Mouse (Mus musculus): ENCODE data around the gene Grik3. TPM values are rescaled to one million over a fixed set of nuclear protein-coding genes. Genes with fewer than 3 reads are reported as not detected.

The Grik3 gene
- total RNA-seq, 1 experiment, result 9.8 TPM

DNA sequence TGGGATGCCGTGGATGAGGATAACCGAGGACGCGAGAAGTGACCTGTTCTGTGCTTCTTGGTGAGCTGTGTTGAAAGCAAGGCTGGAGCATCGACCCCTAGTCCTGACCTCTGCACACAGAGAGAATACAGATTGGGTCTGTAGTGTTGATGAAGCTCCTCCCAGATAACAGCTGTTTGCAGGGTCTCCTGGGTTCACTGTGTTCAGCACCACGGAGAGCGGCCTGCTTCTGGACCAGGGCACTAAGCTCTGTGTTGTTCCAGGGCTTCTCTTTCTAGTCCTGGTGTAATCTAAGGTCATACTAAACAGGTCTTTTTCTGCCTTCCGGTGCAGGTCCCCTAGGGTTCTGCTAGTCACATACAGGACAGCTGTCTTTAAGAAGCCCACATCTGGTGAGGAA lies 12.4 kb downstream of the Grik3 start:
- Histone ChIP-seq H3K36me3 (ENCODE audit: control insufficient read depth, insufficient read depth, low read length, poor library complexity, severe bottlenecking) (peaks cover 4% of the 10 kb centered on the region; the same call in 1 of the 2 replicates), H3K27ac (ENCODE audit: insufficient read depth, low read depth, low read length, poor library complexity, severe bottlenecking) (no peak overlapping the region), H3K9ac (ENCODE audit: insufficient read depth, low read depth, low read length, poor library complexity, severe bottlenecking) (no peak overlapping the region), H3K4me1 (ENCODE audit: control insufficient read depth in 2 of 2, insufficient read depth in 2 of 2, low read length in 2 of 2, poor library complexity in 1 of 2) (peaks cover 6 to 19% of the 10 kb centered on the region in 2 experiments; a peak in 2 of 4 replicates), H3K9me3 (ENCODE audit: control insufficient read depth, insufficient read depth, low read depth, low read length) (no peaks in the 10 kb centered on the region), H3K4me3 (ENCODE audit: insufficient read depth in 1 of 2, low read depth in 1 of 2, low read length in 2 of 2, poor library complexity in 1 of 2, severe bottlenecking in 1 of 2) (no peak overlapping the region)
- in situ Hi-C loops (cut with MboI; ENCODE audit: low sequenced_read_pairs in 2 of 2, unreplicated experiment in 2 of 2), result no loop called here
- TF ChIP-seq ZNF384 (IDR thresholded peaks at IDR 0.05; ENCODE audit: low read depth, low read length) (no peak), HCFC1 (IDR thresholded peaks at IDR 0.05; ENCODE audit: borderline replicate concordance, insufficient read depth, low read length) (no peak)
- no peak for DNase-seq (ENCODE audit: low read depth, low spot score)

- DNase-seq (ENCODE audit: low read depth, low spot score), result no peak
- TF ChIP-seq MAFK (IDR thresholded peaks at IDR 0.05; ENCODE audit: insufficient read depth, low read depth, low read length) (no peak), HCFC1 (IDR thresholded peaks at IDR 0.05; ENCODE audit: borderline replicate concordance, insufficient read depth, low read length) (no peak), ZC3H11A (IDR thresholded peaks at IDR 0.05; ENCODE audit: borderline replicate concordance, low read depth, low read length) (no peak), ZNF384 (IDR thresholded peaks at IDR 0.05; ENCODE audit: low read depth, low read length) (no peak), CHD2 (IDR thresholded peaks at IDR 0.05; ENCODE audit: low read depth, low read length) (no peak)
- H3K4me3 ChIP-seq (ENCODE audit: insufficient read depth in 1 of 2, low read depth in 1 of 2, low read length in 2 of 2, poor library complexity in 1 of 2, severe bottlenecking in 1 of 2), result no peak overlapping the region
- peaks cover 3 to 27% of the 10 kb centered on the region in 2 experiments; a peak in 2 of 4 replicates for H3K4me1 ChIP-seq (ENCODE audit: control insufficient read depth in 2 of 2, insufficient read depth in 2 of 2, low read length in 2 of 2, poor library complexity in 1 of 2)
- H3K36me3 ChIP-seq (ENCODE audit: control insufficient read depth, insufficient read depth, low read length, poor library complexity, severe bottlenecking), result peaks cover 2% of the 10 kb centered on the region; the same call in 1 of the 2 replicates
- H3K9me3 ChIP-seq (ENCODE audit: control insufficient read depth, insufficient read depth, low read depth, low read length), result no peaks in the 10 kb centered on the region
- H3K27ac ChIP-seq (ENCODE audit: insufficient read depth, low read depth, low read length, poor library complexity, severe bottlenecking), result no peak overlapping the region
- no peak overlapping the region for H3K9ac ChIP-seq (ENCODE audit: insufficient read depth, low read depth, low read length, poor library complexity, severe bottlenecking)
- in situ Hi-C loops (cut with MboI; ENCODE audit: low sequenced_read_pairs in 2 of 2, unreplicated experiment in 2 of 2), result no loop called here
These were observed 21.9 kb downstream of the Grik3 start for GRCm38 (mm10) chr4:125512434-125512833.

DNA sequence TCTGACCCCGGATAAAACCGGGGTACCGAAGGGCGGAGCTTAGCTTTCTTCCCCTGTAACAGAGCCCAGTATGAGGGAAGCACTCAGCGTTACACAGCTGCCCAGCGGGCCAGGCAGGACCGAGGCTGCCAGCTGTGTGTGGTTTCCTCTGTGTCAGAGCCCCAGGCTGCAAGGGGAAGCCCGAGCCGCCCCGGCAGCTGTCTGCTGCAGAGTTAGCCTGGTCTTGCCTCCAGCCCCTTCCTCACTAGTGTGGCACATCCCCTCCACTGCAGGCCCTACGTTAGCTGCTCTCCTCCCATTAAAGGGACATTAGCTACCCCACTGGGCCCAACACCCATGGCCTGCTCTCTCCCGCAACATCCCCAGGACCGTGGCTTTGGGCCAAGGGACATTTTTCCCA lies 25.1 kb downstream of the Grik3 start:
- H3K36me3 ChIP-seq (ENCODE audit: control insufficient read depth, insufficient read depth, low read length, poor library complexity, severe bottlenecking), result peaks cover 2% of the 10 kb centered on the region; the same call in 1 of the 2 replicates
- no peak for DNase-seq (ENCODE audit: low read depth, low spot score)
- H3K27ac ChIP-seq (ENCODE audit: insufficient read depth, low read depth, low read length, poor library complexity, severe bottlenecking), result no peak overlapping the region
- no peak overlapping the region for H3K9ac ChIP-seq (ENCODE audit: insufficient read depth, low read depth, low read length, poor library complexity, severe bottlenecking)
- in situ Hi-C loops (cut with MboI; ENCODE audit: low sequenced_read_pairs in 2 of 2, unreplicated experiment in 2 of 2), result no loop called here
- peaks cover 3 to 22% of the 10 kb centered on the region in 2 experiments; a peak in 2 of 4 replicates for H3K4me1 ChIP-seq (ENCODE audit: control insufficient read depth in 2 of 2, insufficient read depth in 2 of 2, low read length in 2 of 2, poor library complexity in 1 of 2)
- H3K4me3 ChIP-seq (ENCODE audit: insufficient read depth in 1 of 2, low read depth in 1 of 2, low read length in 2 of 2, poor library complexity in 1 of 2, severe bottlenecking in 1 of 2), result no peak overlapping the region
- no peaks in the 10 kb centered on the region for H3K9me3 ChIP-seq (ENCODE audit: control insufficient read depth, insufficient read depth, low read depth, low read length)
- TF ChIP-seq ZC3H11A (IDR thresholded peaks at IDR 0.05; ENCODE audit: borderline replicate concordance, low read depth, low read length) (no peak), HCFC1 (IDR thresholded peaks at IDR 0.05; ENCODE audit: borderline replicate concordance, insufficient read depth, low read length) (no peak), MAFK (IDR thresholded peaks at IDR 0.05; ENCODE audit: insufficient read depth, low read depth, low read length) (no peak), ZNF384 (IDR thresholded peaks at IDR 0.05; ENCODE audit: low read depth, low read length) (no peak), CHD2 (IDR thresholded peaks at IDR 0.05; ENCODE audit: low read depth, low read length) (no peak)

GRCm38 (mm10) chr4:125516612-125517011 lies 26.1 kb downstream of the Grik3 start:
- DNase-seq (ENCODE audit: low read depth, low spot score), result no peak
- no peaks in the 10 kb centered on the region for H3K9me3 ChIP-seq (ENCODE audit: control insufficient read depth, insufficient read depth, low read depth, low read length)
- peaks cover 0 to 18% of the 10 kb centered on the region in 2 experiments; a peak in 2 of 4 replicates for H3K4me1 ChIP-seq (ENCODE audit: control insufficient read depth in 2 of 2, insufficient read depth in 2 of 2, low read length in 2 of 2, poor library complexity in 1 of 2)
- TF ChIP-seq ZNF384 (IDR thresholded peaks at IDR 0.05; ENCODE audit: low read depth, low read length) (no peak), CHD2 (IDR thresholded peaks at IDR 0.05; ENCODE audit: low read depth, low read length) (no peak), MAFK (IDR thresholded peaks at IDR 0.05; ENCODE audit: insufficient read depth, low read depth, low read length) (no peak)
- H3K9ac ChIP-seq (ENCODE audit: insufficient read depth, low read depth, low read length, poor library complexity, severe bottlenecking), result no peak overlapping the region
- H3K36me3 ChIP-seq (ENCODE audit: control insufficient read depth, insufficient read depth, low read length, poor library complexity, severe bottlenecking), result peaks cover 2% of the 10 kb centered on the region; the same call in 1 of the 2 replicates
- in situ Hi-C loops (cut with MboI; ENCODE audit: low sequenced_read_pairs in 2 of 2, unreplicated experiment in 2 of 2), result no loop called here
- no peak overlapping the region for H3K4me3 ChIP-seq (ENCODE audit: insufficient read depth in 1 of 2, low read depth in 1 of 2, low read length in 2 of 2, poor library complexity in 1 of 2, severe bottlenecking in 1 of 2)
- H3K27ac ChIP-seq (ENCODE audit: insufficient read depth, low read depth, low read length, poor library complexity, severe bottlenecking), result no peak overlapping the region

GRCm38 (mm10) chr4:125518861-125519260 lies 28.4 kb downstream of the Grik3 start:
- TF ChIP-seq MAFK (IDR thresholded peaks at IDR 0.05; ENCODE audit: insufficient read depth, low read depth, low read length), result no peak
- H3K4me1 ChIP-seq (ENCODE audit: control insufficient read depth in 2 of 2, insufficient read depth in 2 of 2, low read length in 2 of 2, poor library complexity in 1 of 2), result peaks cover 0 to 11% of the 10 kb centered on the region in 2 experiments; a peak in 2 of 4 replicates
- in situ Hi-C loops (cut with MboI; ENCODE audit: low sequenced_read_pairs in 2 of 2, unreplicated experiment in 2 of 2), result no loop called here
- no peak overlapping the region for H3K4me3 ChIP-seq (ENCODE audit: insufficient read depth in 1 of 2, low read depth in 1 of 2, low read length in 2 of 2, poor library complexity in 1 of 2, severe bottlenecking in 1 of 2)
- no peaks in the 10 kb centered on the region for H3K9me3 ChIP-seq (ENCODE audit: control insufficient read depth, insufficient read depth, low read depth, low read length)
- H3K36me3 ChIP-seq (ENCODE audit: control insufficient read depth, insufficient read depth, low read length, poor library complexity, severe bottlenecking), result no peaks in the 10 kb centered on the region; the same call in 1 of the 2 replicates
- H3K27ac ChIP-seq (ENCODE audit: insufficient read depth, low read depth, low read length, poor library complexity, severe bottlenecking), result no peak overlapping the region
- no peak overlapping the region for H3K9ac ChIP-seq (ENCODE audit: insufficient read depth, low read depth, low read length, poor library complexity, severe bottlenecking)
- DNase-seq (ENCODE audit: low read depth, low spot score), result no peak
